Mouse (Mus musculus) heart, postnatal 25 days (tissue): ENCODE data around the gene Mettl26. TPM values are rescaled to one million over a fixed set of nuclear protein-coding genes. Genes with fewer than 3 reads are reported as not detected.
A peak's percentile ranks its signal among the peaks of the same experiment; 100 is the strongest.

ENCODE experiments used
- DNase-seq: peaks from one replicate; pipeline ENCODE4 v3.0.0; 2022; ENCODE audit warnings: low spot score
- intact Hi-C: fragments of 180-260 bp; cut with DNase I; formaldehyde crosslinking; loops from one replicate; pipeline ENCODE4 v1.15.1; 2025
- microRNA-seq: library from miRNA; unstranded; fragments of <30 nt; microRNA quantifications from one replicate; pipeline ENCODE4 v1.2.0, GENCODE M21; 2022
- total RNA-seq, 2 experiments: library from RNA; stranded (reverse); gene quantifications; 2 replicates each; pipeline ENCODE4 v1.2.3; 2021

Mettl26 gene
- total RNA-seq, 2 experiments from 2014 or later: 13.6 to 14.4 TPM

GRCm38 (mm10) chr17:25916931-25917647 is 42.2 kb downstream of the Mettl26 start:
- DNase-seq: no peak
- intact Hi-C loops: no loop called here

DNA sequence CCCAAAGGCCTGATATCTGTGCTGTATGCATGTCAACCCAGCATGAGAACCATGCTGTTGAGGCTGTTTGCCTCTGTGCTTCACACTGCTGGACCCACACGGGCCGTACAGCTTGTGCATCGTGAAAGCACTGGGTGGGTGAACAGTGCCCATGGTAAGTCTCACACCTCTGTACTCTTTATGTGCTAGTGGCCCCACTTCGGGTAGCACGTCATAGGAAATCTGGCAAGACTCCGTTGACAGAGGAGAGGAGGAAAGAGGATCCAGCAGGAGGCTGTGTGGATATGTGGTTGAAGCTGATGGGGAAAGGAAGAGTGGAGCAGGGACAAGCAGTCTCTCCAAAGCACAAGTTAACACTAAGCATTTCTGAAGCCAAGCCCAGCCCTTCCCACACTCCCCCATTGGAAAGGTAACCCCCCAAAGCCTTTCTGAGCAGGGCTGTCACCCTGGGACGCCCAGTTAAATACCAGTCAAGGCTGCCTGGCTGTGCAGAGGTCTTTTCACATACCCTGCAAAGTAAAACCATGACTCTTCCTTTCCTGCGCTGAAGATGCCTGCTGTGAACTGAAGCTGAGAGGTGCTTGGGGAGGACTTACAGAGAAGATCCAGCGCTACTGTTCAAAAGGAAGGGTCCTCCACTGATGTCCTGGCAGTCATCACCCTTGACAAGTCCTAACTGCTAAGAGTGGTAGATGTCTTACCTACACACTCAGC is 43.3 kb downstream of the Mettl26 start:
- intact Hi-C loops: no loop called here
- no peak for DNase-seq

GRCm38 (mm10) chr17:25919144-25919785 is 44.4 kb downstream of the Mettl26 start, which contains the start of gene Rab40c:
Gene Rab40c, minus strand, starts transcription at chr17:25919727.
- DNase-seq: no peak
- intact Hi-C loops: no loop called here

GRCm38 (mm10) chr17:25919786-25920642 is 45.1 kb downstream of the Mettl26 start:
- intact Hi-C loops: no loop called here

GRCm38 (mm10) chr17:25922120-25922519 is 47.2 kb downstream of the Mettl26 start:
- no peak for DNase-seq

More at GRCm38 (mm10) chr17:25919786-25920642, 45.1 kb downstream of the Mettl26 start:
- DNase-seq: peak; percentile 100

GRCm38 (mm10) chr17:25925348-25925747 is 50.5 kb downstream of the Mettl26 start:
- peak; percentile 26 for DNase-seq
- intact Hi-C loops: loop anchor here (2.0 kb wide), 1 partner anchor 15 kb away; no protein-coding TSS in a partner anchor

More at GRCm38 (mm10) chr17:25922120-25922519, 47.2 kb downstream of the Mettl26 start:
- intact Hi-C loops: loop anchor here (2.0 kb wide), 1 partner anchor 61 kb away; no protein-coding TSS in a partner anchor

Small RNAs within 50 kb of the gene (microRNA-seq; reads per million reads assigned to microRNA genes)
- 4.2 reads per million, percentile 9 among the genes with 10 or more reads in this experiment for gene Mir3082

Other genes starting within 250 kb of the Mettl26 start
- under 1 TPM in 1 of 2 experiments, not detected in 1; 0.70 TPM for gene Gng13, start 157.9 kb upstream of the Mettl26 start, total RNA-seq
- gene Chtf18, start 147.7 kb upstream of the Mettl26 start, total RNA-seq: 1 to 10 TPM; 1.6 to 1.9 TPM
- gene Rpusd1, start 147.4 kb upstream of the Mettl26 start, total RNA-seq: 1 to 10 TPM; 5.3 to 5.6 TPM
- not detected for gene Mslnl, start 139.0 kb upstream of the Mettl26 start, total RNA-seq
- 10 to 100 TPM; 21.2 to 28.5 TPM for gene Msln, start 120.7 kb upstream of the Mettl26 start, total RNA-seq
- 10 to 100 TPM; 44.8 to 48.2 TPM for gene Narfl, start 101.3 kb upstream of the Mettl26 start, total RNA-seq
- gene Haghl, start 89.4 kb upstream of the Mettl26 start, total RNA-seq: 1 to 10 TPM; 5.5 to 9.1 TPM
- not detected for gene Ccdc78, start 88.5 kb upstream of the Mettl26 start, total RNA-seq
- 10 to 100 TPM; 35.4 to 36.0 TPM for gene Fam173a, start 82.2 kb upstream of the Mettl26 start, total RNA-seq
- under 1 TPM in 1 of 2 experiments, not detected in 1; 0.53 TPM for gene AC134908.4, start 79.4 kb upstream of the Mettl26 start, total RNA-seq
- 10 to 100 TPM; 74.4 to 75.1 TPM for gene Metrn, start 77.9 kb upstream of the Mettl26 start, total RNA-seq
- gene Fbxl16, start 66.0 kb upstream of the Mettl26 start, total RNA-seq: 1 to 10 TPM; 1.2 to 1.3 TPM
- 10 to 100 TPM; 10.2 to 10.6 TPM for gene Wdr24, start 51.4 kb upstream of the Mettl26 start, total RNA-seq
- gene Jmjd8, start 46.2 kb upstream of the Mettl26 start, total RNA-seq: 10 to 100 TPM; 35.5 to 36.6 TPM
- gene Stub1, start 41.7 kb upstream of the Mettl26 start, total RNA-seq: 100 to 1,000 TPM; 114 to 117 TPM
- 1 to 10 TPM; 1.2 to 2.2 TPM for gene Rhbdl1, start 37.8 kb upstream of the Mettl26 start, total RNA-seq
- 1 to 10 TPM; 2.8 to 3.6 TPM for gene Gm20683, start 33.3 kb upstream of the Mettl26 start, total RNA-seq
- 100 to 1,000 TPM; 120 to 125 TPM for gene Rhot2, start 30.2 kb upstream of the Mettl26 start, total RNA-seq
- gene Wdr90, start 13.6 kb upstream of the Mettl26 start, total RNA-seq: 1 to 10 TPM; 2.8 to 2.9 TPM
- gene Mcrip2, start 6.3 kb upstream of the Mettl26 start, total RNA-seq: 100 to 1,000 TPM; 261 to 270 TPM
- gene Wfikkn1, start 5.8 kb downstream of the Mettl26 start, total RNA-seq: under 1 TPM; 0.45 to 0.75 TPM
- gene Rab40c, start 44.7 kb downstream of the Mettl26 start, total RNA-seq: 10 to 100 TPM; 17.0 to 17.4 TPM
- 10 to 100 TPM; 49.0 to 55.6 TPM for gene Pigq, start 69.9 kb downstream of the Mettl26 start, total RNA-seq
- gene Nhlrc4, start 69.9 kb downstream of the Mettl26 start, total RNA-seq: not detected
- gene A930017K11Rik, start 77.5 kb downstream of the Mettl26 start, total RNA-seq: under 1 TPM; 0.17 to 0.18 TPM
- gene Capn15, start 110.7 kb downstream of the Mettl26 start, total RNA-seq: 1 to 10 TPM; 7.1 to 7.8 TPM
- gene Rab11fip3, start 194.5 kb downstream of the Mettl26 start, total RNA-seq: 10 to 100 TPM; 28.0 to 30.2 TPM
- 10 to 100 TPM; 11.0 to 11.7 TPM for gene Decr2, start 215.3 kb downstream of the Mettl26 start, total RNA-seq
- gene Nme4, start 220.5 kb downstream of the Mettl26 start, total RNA-seq: 1 to 10 TPM; 3.2 to 3.6 TPM
- 1 to 10 TPM; 2.5 to 3.1 TPM for gene Tmem8, start 238.2 kb downstream of the Mettl26 start, total RNA-seq
- 100 to 1,000 TPM; 130 to 133 TPM for gene Mrpl28, start 248.4 kb downstream of the Mettl26 start, total RNA-seq